Mouse (Mus musculus) stomach, embryonic 16.5 days (tissue): ENCODE data around the gene Amdhd2. TPM values are rescaled to one million over a fixed set of nuclear protein-coding genes. Genes with fewer than 3 reads are reported as not detected.

Experiments used
- ATAC-seq: fragments of 200-750 bp; cut with Nextera tagmentation; 2 replicates; pipeline ENCODE4 v1.8.0; 2017; ENCODE audit warnings: moderate number of reproducible peaks, moderate TSS enrichment; ENCODE audit not compliant: insufficient read depth, low FRiP score
- H3K27ac ChIP-seq: fragments of 300-500 bp; sonication (generic); 2 replicates; pipeline ENCODE4 v1.5.1; 2014; ENCODE audit warnings: low read length
- H3K27me3 ChIP-seq: fragments of 300-500 bp; sonication (generic); 2 replicates; pipeline ENCODE4 v1.6.1; 2014; ENCODE audit warnings: low read length, control low read depth, mixed read lengths; ENCODE audit not compliant: control insufficient read depth, insufficient read depth
- H3K36me3 ChIP-seq: fragments of 300-500 bp; sonication (generic); 2 replicates; pipeline ENCODE4 v1.6.1; 2014; ENCODE audit warnings: low read length; ENCODE audit not compliant: control insufficient read depth, insufficient read depth
- H3K4me1 ChIP-seq: fragments of 300-500 bp; sonication (generic); 2 replicates; pipeline ENCODE4 v1.6.1; 2014; ENCODE audit warnings: low read length, control low read depth, mixed read lengths; ENCODE audit not compliant: control insufficient read depth, insufficient read depth
- H3K4me2 ChIP-seq: fragments of 300-500 bp; sonication (generic); 2 replicates; pipeline ENCODE4 v1.6.1; 2014; ENCODE audit warnings: low read depth, low read length, mixed read lengths
- H3K4me3 ChIP-seq: fragments of 300-500 bp; sonication (generic); replicated peaks from 2 replicates; pipeline ENCODE4 v1.5.1; 2014; ENCODE audit warnings: mild to moderate bottlenecking, low read length
- H3K9ac ChIP-seq: fragments of 300-500 bp; sonication (generic); 2 replicates; pipeline ENCODE4 v1.6.1; 2014; ENCODE audit warnings: low read length
- H3K9me3 ChIP-seq: fragments of 300-500 bp; sonication (generic); replicated peaks from 2 replicates; pipeline ENCODE4 v1.6.1; 2016; ENCODE audit warnings: low read length, control low read depth; ENCODE audit not compliant: control insufficient read depth
- WGBS: fragments of 180-500 bp; shearing (Covaris S2); extraction: QIAGEN DNeasy Blood & Tissue Kit; methylation state at CpG from one replicate; pipeline ENCODE4 v1.1.7; 2014; 5-methylcytosine and 5-hydroxymethylcytosine counted together
- polyA plus RNA-seq: library from polyadenylated mRNA; unstranded; fragments of >200 nt; fragmentation: Nextera tagmentation; extraction: Ambion mirVana; gene quantifications from 2 replicates; pipeline ENCODE4 v1.2.1, GENCODE M21; 2015

Gene Amdhd2
- 26.1 and 27.0 TPM in 2 replicates for polyA plus RNA-seq

DNA sequence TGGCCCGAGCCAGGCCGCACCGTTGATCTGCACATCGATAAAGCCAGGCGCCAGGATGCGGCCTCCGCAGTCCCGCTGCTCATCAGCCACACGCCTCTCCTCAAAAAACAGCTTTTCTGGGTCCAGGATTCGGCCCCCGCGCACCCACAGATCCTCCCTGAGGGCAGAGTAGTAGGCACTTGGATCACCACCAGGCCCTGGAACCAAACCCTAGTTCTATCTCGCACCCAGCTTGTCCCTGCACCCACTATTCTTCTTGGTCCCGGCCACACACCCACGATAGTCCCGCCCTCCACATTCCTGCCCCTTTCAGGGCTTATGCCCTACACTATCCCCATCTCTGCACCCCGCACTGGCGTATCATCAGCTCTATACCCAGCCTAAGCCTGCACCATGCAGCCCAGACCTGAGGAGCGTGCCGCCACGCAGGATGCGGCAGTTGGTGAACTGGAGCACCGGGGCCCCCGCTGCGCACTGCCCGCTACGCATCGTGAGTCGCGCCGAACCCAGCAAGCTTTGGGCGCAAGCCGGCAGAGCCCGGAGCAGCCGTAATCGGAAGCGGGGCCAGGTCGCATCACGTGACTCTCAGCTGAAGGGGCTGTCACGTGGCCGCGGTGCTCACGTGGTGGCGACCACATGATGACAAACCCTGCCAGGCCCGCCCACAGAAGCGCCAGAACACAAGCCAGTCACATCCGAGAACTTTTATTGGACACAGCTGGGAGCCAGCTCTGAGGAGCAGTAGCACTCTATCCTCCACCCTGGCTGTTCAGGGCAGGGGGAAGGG, at the start of gene Amdhd2:
Gene Amdhd2 (minus strand): TSS at position 591 of the 787 bp plus-strand sequence.
- WGBS, result under 1% methylated on average over 47 of the region's 47 CpGs
- peaks cover 28% of the 10 kb centered on the region for H3K4me1 ChIP-seq
- no peaks in the 10 kb centered on the region for H3K9me3 ChIP-seq
- H3K36me3 ChIP-seq, result no peaks in the 10 kb centered on the region
- H3K9ac ChIP-seq, result peak within 1 kb of the TSS; percentile 84
- ATAC-seq, result peak; percentile 91
- peak within 1 kb of the TSS; percentile 83 for H3K4me3 ChIP-seq
- peak within 1 kb of the TSS; percentile 92 for H3K4me2 ChIP-seq
- no peaks in the 10 kb centered on the region for H3K27me3 ChIP-seq
- H3K27ac ChIP-seq, result peak within 1 kb of the TSS; percentile 81

DNA sequence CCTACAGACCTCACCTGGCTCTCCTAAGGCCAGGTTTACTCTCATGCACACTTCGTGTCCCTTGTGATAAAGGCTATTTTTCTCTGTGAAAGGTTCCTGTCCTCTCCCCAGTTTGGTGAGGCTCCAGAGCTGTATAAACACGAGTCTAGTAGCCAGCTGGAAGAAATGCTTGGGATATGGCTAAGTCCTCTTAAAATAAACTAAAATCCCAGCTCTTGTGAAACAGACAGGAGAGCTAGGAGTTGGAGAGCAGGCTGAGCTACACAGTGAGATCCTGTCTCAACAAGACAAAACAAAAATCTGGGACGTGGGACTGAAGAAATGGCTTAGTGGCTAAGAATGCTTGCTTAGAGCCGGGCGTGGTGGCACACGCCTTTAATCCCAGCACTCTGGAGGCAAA, 49.6 kb upstream of the Amdhd2 start:
- ATAC-seq, result no peak
- Histone ChIP-seq H3K27ac (peak overlapping the region; percentile 48), H3K9me3 (no peaks in the 10 kb centered on the region), H3K36me3 (0 out of 2 replicates have a peak, but pooled peaks cover 4% of the 10 kb centered on the region), H3K27me3 (0 out of 2 replicates have a peak, but pooled peaks cover 1% of the 10 kb centered on the region), H3K4me2 (peak overlapping the region; percentile 7; the same call in 1 of the 2 replicates), H3K9ac (no peak overlapping the region), H3K4me1 (peaks cover 43% of the 10 kb centered on the region), H3K4me3 (no peak overlapping the region)
- WGBS, result 37% methylated on average over 6 of the region's 6 CpGs

DNA sequence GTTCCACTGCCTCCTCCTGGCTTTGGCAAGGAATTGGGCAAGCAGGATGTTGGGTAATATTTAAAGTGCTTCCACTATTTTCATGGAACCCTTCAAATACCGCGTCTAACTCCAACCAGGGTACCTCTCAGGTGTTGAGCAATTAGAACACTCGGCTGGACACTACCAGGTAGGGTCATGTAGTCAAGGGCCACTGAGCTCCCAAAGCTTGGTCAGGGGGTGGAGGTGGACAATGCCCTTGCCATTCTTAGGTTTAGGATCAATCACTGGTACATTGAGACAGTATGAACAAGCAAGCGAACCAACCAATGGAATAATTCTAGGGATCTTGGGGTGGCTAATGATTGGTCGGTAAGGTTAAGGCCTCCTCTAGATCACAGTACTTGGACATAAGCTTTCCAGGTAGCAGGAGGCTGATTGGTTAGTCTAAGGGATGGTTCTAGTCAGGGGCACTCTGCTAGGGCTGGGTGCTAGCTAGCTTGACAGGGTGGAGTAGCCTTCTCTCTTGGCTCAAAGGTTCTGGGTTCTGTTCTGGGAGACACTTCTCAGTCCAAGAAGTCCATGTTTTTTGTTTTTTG, 49.0 kb upstream of the Amdhd2 start:
- Histone ChIP-seq H3K9me3 (no peaks in the 10 kb centered on the region), H3K4me1 (peaks cover 50% of the 10 kb centered on the region), H3K36me3 (0 out of 2 replicates have a peak, but pooled peaks cover 4% of the 10 kb centered on the region), H3K4me2 (peak overlapping the region; percentile 71), H3K27ac (peak overlapping the region; percentile 48; the same call in 1 of the 2 replicates), H3K9ac (no peak overlapping the region), H3K27me3 (peaks cover 7% of the 10 kb centered on the region; the same call in 1 of the 2 replicates), H3K4me3 (peak overlapping the region; percentile 44)
- 41% methylated on average over 5 of the region's 5 CpGs for WGBS
- ATAC-seq, result no peak

DNA sequence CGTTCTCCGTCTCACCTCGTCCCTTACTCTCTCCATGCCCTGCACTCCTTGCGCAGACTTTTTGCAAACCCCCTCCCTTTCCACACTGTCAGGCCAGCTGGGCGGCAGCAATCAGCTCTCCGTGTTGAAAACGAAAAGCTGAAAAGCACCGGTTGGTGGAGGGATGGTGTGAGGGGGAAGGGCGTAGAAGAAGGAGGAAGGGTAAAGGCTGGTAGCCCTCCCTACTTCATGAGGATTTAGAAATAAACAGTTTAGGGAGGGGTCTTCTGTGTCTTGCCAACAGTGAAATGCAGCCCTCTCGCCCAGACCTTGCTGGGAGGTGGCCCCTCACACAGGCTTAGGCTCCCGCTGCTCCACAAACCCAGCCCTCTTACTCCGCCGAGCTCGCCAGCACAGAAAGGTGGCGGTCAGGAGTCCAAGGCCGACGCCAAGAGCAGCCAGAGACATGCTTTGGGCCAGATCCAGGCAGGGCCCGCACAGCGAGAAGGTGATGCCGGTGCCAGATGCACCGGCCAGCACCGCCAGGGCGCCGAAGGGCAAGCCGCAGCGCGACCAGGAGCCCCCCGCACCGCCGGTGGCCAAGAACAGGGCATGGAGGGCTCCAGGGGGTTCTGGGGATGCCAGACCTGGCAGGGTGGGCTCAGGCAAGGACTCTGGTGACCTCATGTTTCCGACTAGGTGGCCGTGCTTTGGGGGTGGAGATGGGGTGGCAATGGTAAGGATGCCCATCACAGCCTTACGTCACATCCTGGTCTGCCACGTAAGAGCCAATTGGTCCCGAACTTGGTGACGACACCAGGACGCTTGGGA, 48.3 kb upstream of the Amdhd2 start:
- Histone ChIP-seq H3K27ac (peak overlapping the region; percentile 79), H3K4me1 (peaks cover 54% of the 10 kb centered on the region), H3K9me3 (no peaks in the 10 kb centered on the region), H3K4me3 (peak overlapping the region; percentile 44), H3K9ac (peak overlapping the region; percentile 73), H3K27me3 (peaks cover 7% of the 10 kb centered on the region; the same call in 1 of the 2 replicates), H3K4me2 (peak overlapping the region; percentile 71), H3K36me3 (0 out of 2 replicates have a peak, but pooled peaks cover 4% of the 10 kb centered on the region)
- ATAC-seq, result peak; percentile 14; the same call in 1 of the 2 replicates
- WGBS, result 2% methylated on average over 37 of the region's 37 CpGs

DNA sequence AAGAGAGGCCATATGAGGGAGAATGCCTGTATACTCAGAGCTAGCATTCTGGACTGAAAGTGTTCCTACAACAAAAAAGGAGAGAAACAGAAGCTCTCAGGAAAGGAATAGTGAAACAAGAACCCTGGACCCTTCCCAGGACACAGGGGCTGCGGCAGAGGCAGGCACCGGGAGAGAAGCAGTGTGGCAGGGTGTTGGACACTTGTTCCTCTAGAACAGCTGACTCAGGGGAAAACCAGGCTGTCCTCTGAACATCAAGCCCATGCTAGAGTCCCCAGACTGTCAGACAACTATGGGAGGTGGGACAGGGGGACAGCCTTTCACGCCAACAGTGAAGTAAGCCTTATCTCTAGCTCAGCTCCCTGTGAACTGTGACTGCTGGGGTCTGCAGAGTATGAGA, 47.0 kb upstream of the Amdhd2 start:
- Histone ChIP-seq H3K9me3 (no peaks in the 10 kb centered on the region), H3K4me2 (no peak overlapping the region; the same call in 1 of the 2 replicates), H3K27me3 (peaks cover 14% of the 10 kb centered on the region; the same call in 1 of the 2 replicates), H3K4me3 (no peak overlapping the region), H3K9ac (no peak overlapping the region; the same call in 1 of the 2 replicates), H3K4me1 (peaks cover 66% of the 10 kb centered on the region), H3K27ac (peak overlapping the region; percentile 79; the same call in 1 of the 2 replicates), H3K36me3 (0 out of 2 replicates have a peak, but pooled peaks cover 4% of the 10 kb centered on the region)
- no peak for ATAC-seq
- 77% methylated on average over 3 of the region's 3 CpGs for WGBS

DNA sequence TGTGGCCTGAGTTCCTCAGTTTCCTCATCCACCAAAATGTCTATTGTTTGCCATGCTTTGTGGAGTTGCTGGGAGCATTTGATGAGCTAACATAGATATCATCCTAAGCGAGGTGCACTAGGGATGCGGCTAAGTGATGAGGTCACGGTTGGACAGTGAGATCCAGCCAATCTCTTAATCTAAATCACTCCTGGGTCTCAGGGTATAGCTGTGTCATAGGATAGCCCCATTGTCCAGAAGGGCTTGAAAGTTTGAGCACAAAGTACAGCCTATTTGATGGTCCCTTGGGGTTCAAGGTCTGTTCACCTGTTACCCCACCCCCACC, 46.3 kb upstream of the Amdhd2 start:
- Histone ChIP-seq H3K36me3 (no peaks in the 10 kb centered on the region), H3K4me3 (no peak overlapping the region), H3K27ac (peak overlapping the region; percentile 91), H3K4me2 (no peak overlapping the region), H3K27me3 (peaks cover 14% of the 10 kb centered on the region; the same call in 1 of the 2 replicates), H3K9ac (no peak overlapping the region; the same call in 1 of the 2 replicates), H3K9me3 (no peaks in the 10 kb centered on the region), H3K4me1 (peaks cover 69% of the 10 kb centered on the region)
- WGBS, result 68% methylated on average over 3 of the region's 3 CpGs
- no peak for ATAC-seq

DNA sequence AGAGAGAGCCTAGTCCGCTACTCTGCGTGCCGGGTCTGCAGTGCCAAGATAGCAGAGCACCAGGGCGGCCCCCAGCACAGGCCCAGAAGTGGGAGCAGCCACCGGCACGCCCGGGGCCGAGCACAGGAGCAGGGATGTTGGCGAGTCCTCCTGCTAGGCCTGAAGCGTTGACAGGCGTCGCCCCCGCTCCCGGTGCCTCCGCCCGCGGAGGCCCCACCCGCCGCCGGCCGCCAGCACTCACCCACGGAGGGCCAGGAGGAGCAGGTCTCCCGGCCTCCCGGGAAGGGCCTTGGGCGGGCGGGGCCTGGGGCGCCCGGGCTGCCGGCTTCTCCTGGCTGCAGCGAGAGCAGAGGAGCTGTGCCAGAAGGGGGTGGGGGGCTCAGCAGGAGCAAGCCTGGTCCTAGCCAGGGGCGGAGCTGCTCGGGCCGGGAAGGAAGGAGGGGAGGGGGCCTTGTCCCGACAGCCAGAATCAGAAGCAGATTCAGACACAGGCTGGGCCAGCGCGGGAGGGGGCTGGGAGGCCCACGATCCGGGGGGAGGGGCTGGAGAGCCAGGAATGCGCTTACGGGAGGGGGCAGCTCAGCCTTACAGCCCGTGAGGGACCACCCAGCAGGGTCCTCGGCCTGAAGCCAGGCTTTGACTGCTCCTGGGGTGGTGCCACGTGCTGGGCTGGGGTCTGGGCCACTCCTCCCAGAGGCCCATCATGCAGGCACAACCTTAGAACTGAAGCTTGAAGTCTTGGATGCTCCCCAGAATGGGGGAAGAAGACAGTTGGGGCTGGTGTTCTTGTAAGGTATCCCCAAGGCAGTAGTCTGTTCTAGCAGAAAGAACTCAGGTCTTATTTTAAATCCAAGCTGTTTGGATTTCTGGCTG, 45.7 kb upstream of the Amdhd2 start, which contains the start of gene Ntn3:
Gene Ntn3 (minus strand): TSS at position 489 of the 873 bp plus-strand sequence.
- peak within 1 kb of the TSS; percentile 77 for H3K9ac ChIP-seq
- peak within 1 kb of the TSS; percentile 90 for H3K4me2 ChIP-seq
- peak within 1 kb of the TSS; percentile 91 for H3K27ac ChIP-seq
- H3K4me3 ChIP-seq, result peak within 1 kb of the TSS; percentile 67
- H3K27me3 ChIP-seq, result peaks cover 14% of the 10 kb centered on the region; the same call in 1 of the 2 replicates
- no peaks in the 10 kb centered on the region for H3K9me3 ChIP-seq
- peaks cover 74% of the 10 kb centered on the region for H3K4me1 ChIP-seq
- no peaks in the 10 kb centered on the region for H3K36me3 ChIP-seq
- peak; percentile 67 for ATAC-seq
- WGBS, result 2% methylated on average over 37 of the region's 43 CpGs

DNA sequence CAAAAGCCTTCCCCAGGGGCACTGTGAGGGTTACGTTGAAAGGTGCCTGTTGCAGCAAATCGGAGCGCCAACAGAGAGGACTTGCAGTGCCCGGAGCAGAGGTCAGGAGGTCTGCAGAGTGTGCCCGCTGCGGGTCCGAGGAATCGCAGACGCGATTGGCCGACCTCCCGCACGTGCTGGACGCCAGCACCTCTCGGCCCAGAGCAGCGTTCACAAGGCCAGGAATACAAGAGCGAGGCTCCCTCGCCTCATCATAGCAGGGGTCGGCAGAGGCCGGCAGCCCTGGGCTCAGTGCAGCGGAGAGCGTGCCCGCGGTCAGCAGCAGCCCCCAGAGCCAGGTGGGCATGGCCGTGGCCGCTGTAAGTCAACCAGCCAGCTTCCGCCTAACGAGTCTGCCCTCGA, 45.1 kb upstream of the Amdhd2 start:
- 5% methylated on average over 29 of the region's 29 CpGs for WGBS
- Histone ChIP-seq H3K27me3 (peaks cover 14% of the 10 kb centered on the region; the same call in 1 of the 2 replicates), H3K27ac (peak overlapping the region; percentile 91), H3K4me2 (peak overlapping the region; percentile 90), H3K4me3 (peak overlapping the region; percentile 67), H3K36me3 (no peaks in the 10 kb centered on the region), H3K4me1 (peaks cover 75% of the 10 kb centered on the region), H3K9ac (peak overlapping the region; percentile 77), H3K9me3 (no peaks in the 10 kb centered on the region)
- ATAC-seq, result no peak
